Mouse (Mus musculus) cerebellum, adult 9-11 months (tissue): ENCODE results near the gene Tifab.

Source experiments
- DNase-seq: peaks from one replicate; pipeline ENCODE4 v3.0.0; 2022

Tifab gene

DNA sequence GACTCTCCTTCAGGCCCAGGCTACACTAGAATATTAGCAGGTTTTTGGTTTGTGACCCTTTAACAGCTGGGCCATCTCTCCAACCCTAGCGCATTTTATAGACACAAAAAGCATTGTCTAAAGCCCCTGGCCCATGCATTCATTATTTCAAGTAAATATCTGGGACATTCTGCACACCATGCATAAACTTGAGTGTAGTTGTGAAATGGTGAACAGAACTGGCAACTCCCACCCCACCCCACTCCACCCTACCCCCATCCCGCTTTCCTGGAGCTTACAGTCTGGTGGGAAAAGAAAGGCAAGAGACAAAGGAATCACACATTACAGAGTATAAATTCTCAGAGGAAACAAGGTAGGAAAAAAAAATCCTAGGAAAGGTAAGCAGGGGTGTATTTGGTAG, 42.5 kb downstream of the Tifab start, which contains the start of gene H2afy:
Gene H2afy, minus strand, starts transcription at position 162 of the 400 bp plus-strand sequence.
- DNase-seq = no peak

DNA sequence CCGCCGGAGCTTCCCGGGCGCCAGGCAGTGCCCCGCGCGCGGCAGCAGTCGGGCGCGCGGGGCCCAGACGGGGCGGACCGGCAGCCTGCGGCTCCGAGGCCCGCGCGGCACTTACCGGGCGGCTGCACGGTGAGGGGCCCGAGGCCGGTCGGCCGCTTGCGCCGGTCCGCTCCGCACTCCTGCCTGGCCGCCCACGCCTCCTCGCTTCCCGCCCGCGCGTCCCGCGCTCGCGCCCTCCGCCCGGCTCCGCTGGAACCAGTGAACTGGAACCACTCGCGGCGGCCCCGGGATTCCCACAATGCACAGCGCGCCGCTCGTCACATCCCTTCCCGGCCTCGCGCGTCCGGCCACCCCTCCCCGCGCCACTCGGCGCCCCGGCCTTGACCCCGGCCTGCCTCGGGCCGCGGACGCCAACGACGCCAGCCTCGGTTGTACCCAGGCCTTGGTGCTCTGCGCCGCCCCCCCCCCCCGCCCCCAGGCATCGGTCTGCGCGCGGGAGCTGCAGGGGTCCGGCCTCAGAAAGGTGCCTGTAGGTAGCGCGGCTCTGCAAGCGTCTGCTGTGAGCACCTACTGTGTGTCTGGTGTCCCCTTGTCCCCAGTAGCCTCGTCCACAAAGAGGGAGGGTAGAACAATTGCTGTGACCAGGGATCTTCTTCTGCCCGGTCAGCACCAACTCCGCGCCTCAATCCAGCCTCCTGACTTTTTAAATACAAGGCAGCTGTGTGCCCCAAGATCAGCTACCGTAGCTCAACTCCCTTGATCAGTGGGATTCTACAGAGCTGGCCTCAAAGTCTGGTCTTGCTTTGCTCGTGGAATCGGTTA, 43.2 kb downstream of the Tifab start:
- DNase-seq = peak; percentile 88

GRCm38 (mm10) chr13:56134631-56135181, 44.0 kb downstream of the Tifab start:
- DNase-seq = peak; percentile 48

GRCm38 (mm10) chr13:56134031-56134430, 44.7 kb downstream of the Tifab start:
- no peak for DNase-seq

DNA sequence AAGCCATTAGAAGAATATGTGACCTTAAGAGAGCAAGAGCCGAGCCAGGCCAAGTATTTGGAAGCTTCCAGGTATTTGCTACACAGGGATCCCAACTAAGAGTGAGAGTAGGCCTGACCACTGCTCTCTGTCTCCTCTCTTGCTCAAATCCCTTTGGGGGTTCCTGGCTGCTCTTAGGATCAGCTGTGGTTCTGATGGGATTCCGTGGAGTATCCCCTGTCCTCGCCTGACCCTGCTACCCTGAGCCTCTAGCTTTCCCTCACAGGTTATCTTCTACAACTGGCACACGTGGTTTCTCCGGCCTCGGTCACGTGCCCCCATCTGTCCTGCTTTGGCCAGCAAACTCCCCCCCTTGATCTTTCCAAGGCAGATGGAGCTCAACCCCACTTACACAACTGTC, 45.7 kb downstream of the Tifab start:
- no peak for DNase-seq

DNA sequence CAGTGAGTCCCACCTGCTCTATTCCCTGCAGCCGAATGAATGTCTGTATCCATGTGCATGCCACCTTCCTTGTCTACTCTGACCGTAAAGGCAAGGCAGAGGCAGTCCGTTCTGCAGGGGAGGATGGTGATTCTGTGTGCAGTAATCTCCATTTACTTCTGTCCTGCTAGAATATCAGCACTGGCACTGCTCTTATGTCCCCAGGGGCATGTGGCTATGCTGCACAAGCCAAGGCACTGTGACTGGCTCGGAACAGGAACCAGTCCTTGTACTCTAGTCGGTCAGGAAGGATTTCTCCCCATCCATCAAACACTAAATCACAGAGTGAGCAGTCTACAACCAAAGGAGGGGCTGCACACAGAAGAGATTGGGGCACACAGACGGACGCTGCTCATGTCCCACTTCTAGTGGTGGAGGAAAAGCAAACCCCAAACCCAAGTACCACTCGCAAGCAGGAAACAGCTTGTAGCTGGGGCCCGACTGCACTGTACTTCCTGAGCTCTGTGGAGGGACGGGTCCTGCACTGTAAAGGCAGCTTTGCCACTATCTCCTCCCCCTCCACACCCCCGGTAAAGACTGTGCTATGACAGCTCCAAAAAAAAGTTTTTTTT, 46.3 kb downstream of the Tifab start:
- no peak for DNase-seq

DNA sequence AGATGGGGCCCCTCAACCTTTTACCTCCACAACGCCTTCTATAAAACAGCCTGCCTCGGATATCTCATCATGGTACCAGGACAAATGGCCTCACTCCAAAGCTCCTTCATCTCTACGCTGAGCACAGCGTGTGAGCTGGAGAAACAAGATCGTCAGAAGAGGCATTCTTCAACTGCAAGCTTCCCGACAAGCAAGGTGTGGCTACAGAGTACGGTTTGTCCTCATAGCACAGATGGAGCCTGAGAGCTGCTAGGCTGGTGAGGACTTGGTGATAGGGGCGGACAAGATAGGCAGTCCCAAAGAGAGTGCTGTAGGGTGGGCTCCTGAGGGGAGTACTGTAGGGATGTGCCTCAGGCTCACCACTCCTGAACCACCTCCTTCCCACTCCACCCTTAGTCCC, 48.1 kb downstream of the Tifab start:
- DNase-seq = no peak

GRCm38 (mm10) chr13:56129578-56129977, 49.1 kb downstream of the Tifab start:
- DNase-seq = no peak

GRCm38 (mm10) chr13:56129014-56129413, 49.7 kb downstream of the Tifab start:
- no peak for DNase-seq

DNA sequence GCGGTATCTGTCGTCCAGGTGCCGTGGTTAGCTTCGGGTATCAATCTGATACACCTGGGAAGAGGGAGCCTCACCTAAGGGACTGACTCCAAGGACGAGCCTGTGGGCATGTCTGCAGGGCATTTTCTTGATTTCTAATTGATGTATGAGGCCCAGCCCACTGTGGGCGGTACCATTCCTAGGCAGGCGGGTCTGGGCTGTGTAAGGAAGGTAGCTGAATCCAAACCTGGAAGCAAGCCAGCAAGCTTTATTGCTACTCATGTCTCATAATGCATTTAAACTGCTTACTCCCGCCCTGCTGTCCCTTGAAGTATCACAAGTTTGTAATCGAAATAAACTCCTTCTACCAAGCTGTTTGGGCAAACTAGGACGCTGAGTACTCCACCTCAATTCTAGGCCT, 53.1 kb downstream of the Tifab start:
- DNase-seq = no peak
